Mouse (Mus musculus): Measurements from ENCODE around the gene Slc25a40.
A peak's percentile ranks its signal among the peaks of the same experiment; 100 is the strongest.

Gene Slc25a40

DNA sequence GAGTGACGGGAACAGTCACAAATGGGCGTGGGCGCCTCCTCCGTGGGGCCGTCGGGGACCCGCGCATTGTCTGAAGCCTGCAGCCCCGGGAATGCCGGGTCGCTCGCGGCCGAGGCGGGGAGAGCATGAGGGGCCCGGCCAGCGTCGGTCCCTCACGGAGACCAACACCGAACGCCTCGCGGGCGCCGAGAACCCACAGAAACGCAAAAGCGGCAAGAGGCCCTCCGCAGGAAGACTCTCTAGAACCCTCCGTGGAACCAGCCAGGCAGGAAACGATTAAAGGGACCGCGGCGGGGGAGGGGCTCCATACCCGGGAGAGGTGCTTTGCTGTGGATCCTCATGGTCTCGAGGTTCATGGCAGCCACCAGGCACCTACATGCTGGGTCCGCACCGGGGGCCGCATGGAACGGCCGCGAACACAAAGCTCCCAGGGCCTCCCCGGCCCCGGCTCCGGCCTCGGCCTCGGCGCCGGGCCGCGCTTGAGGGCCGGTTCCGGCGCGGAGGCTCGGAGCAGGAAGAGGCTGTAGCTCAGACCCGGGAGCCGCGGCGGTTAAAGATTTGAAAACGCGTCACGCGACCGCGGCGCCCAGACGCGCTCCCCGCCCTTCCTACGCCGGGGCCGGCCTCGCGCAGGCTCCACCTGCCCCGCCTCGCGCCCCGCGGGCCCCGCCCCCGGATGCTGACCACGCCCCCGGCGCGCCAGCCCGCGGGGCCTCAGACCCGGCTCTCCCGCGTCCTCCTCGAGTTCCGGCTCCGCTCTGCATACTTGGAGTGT, at the start of gene Slc25a40, which contains the start of gene Dbf4:
TSS of gene Slc25a40 (plus strand) at position 694 of the 775 bp plus-strand sequence.
TSS of gene Dbf4 (minus strand) at position 560 of the 775 bp plus-strand sequence.
- peak; percentile 85 for DNase-seq (ENCODE audit: low read depth, low spot score)

DNA sequence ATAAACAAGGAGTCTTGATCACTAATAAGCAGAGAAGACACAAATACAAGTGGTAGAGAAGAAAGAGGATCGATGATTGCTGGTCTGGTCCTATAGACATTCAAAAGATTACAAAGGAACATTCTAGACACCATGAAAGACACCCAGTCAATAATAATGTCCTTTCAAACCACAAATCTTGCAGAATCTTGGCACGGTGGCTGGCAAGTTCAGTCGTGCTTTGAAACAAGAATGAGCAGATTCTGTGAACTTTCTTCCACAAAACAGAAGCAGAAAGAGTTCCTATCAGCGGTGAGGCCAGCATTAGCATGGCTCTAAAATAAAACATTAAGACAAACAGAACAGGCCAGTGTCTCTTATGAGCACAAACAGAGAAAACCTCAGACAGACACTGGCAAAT, 49.2 kb upstream of the Slc25a40 start:
- DNase-seq (ENCODE audit: low read depth, low spot score): no peak

DNA sequence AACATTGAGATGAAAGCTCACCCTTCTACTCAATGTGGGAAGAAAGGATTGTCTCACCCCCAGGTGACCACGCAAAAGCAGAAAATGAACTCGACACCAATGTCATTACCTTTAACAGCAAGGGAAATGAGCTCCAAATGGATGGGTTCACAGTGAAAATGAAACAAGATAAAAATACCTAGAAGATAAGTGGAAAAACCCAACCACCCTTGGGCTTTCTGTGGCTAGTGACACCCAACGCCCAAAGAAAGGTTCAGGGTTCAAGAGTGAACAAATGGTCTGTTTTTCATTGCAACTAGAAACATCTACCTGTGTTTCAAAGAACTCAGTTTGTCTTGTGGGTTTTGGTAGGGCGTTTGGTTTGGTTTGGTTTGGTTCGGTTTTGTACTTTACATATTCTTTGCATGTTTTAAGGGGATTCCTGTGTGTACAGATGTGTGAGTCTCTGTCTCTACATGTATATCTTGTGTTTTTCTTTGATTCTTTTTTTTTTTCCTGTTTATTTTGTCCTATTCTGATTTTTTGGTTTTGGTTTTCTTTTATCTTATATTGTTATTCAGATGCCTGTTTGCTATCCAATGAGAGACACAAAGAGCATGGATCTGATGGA, 48.2 kb upstream of the Slc25a40 start:
- DNase-seq (ENCODE audit: low read depth, low spot score): no peak

DNA sequence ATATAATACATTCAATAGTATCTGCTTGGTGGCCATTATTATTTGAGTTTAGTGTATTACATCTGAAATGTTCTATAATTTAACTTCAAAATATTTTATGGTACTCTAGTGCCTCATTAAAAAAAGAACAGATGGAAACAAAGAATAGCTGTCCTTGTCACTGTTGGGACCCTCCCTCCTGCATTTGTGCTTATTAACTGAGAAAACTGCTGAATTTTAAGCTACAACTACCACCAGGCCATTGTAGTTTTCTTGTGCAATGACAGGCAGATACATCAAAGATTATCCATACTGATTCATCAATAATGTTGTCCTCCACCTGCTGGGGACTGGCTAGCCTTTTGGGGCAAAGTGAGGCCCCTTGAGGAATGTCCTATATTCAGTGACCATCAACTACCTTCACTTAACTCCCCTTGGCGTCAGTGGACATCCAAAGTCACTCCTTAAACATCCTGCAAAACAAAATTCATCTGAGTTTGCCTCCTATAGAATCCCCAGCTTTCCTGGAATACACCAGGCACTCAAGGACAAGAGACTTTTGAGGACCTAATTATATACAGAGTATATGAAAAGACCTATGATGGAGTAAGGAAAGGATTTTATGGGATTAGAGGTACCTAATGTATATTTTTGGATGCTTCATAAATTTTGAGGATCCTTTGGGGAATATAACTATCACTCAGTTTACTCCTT, 28.6 kb upstream of the Slc25a40 start:
- no peak for DNase-seq (ENCODE audit: low read depth, low spot score)

DNA sequence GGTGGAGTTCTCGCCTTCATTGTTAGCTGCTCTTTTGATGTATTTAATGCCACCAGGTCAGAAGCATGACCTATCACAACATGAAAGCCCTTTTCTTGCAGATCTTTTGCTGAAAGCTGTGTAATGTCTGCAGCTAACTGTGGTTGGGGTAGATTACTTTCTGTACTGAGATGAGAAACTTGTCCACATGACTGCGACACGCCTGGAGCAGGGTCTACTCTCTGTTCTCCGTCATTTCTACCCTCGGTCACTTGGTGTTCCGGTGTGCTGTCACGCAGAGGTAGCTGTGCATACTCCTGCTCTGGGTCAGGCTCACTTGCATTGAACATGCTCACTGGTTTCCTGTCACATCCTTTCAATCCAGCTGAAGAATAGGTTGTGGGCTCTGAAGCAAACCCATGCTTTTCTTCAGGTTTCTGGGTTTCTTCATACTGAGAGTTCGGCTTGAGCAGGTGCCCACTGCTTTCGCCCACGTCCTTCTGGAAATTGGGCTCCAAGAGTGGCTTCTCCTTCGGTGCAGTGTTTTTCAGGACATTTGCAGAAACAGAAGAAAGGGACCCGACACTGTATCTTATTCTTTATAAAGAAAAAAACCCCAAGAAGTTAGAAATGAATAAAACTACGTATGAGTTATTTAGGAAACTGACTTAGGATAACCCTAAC, 24.9 kb upstream of the Slc25a40 start:
- DNase-seq (ENCODE audit: low read depth, low spot score): no peak

DNA sequence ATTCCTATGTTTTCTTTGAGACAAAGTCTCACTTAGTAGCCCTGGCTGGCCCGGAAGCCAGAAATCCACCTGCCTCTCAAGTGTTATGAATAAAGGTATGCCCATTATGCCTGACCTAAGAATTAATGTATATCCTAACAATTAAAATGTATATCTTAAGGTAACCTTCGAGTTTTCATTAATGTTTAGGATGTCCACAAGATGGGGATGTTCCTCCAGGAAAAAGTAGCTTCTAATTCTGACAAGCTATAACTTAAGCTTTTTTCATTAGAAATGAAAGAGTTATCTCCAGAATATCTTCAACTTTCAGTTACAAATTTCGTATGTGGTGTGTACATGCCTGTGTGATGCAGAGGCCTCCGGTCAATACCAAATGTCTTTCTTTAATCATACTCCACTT, 13.9 kb upstream of the Slc25a40 start:
- DNase-seq (ENCODE audit: low read depth, low spot score): no peak

DNA sequence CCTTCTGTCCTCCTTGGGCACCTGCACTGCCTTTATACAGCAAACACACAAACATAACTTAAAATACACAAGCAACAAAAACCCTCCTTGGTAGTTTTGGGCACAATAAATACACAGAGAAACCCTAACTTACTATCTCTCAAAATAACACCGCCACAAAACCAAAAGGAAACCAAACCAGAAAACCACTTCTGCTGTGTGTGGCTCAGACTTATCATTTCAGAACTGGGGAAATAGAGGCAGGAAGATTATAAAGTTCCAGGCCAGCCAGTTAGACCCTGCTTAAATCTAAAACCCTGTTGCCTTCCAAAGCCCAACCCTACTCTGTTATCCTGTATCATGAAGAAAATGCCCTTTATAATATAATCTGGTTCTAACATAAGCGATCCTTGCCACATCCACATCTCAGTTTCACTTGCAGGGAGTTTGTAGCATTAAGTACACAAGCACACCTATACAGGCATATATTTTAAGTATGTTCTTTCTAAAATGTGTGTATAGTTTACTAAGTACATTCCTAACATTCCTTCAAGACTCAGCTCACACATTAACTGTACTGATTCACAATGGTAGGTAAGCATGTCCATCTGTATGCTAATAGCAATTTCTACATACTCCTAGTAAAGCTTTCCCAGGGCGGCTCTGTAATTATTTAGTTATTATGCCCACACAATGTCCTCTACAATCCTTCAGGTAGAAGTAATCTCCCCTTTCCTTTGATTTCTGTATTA, 5.8 kb upstream of the Slc25a40 start:
- no peak for DNase-seq (ENCODE audit: low read depth, low spot score)

DNA sequence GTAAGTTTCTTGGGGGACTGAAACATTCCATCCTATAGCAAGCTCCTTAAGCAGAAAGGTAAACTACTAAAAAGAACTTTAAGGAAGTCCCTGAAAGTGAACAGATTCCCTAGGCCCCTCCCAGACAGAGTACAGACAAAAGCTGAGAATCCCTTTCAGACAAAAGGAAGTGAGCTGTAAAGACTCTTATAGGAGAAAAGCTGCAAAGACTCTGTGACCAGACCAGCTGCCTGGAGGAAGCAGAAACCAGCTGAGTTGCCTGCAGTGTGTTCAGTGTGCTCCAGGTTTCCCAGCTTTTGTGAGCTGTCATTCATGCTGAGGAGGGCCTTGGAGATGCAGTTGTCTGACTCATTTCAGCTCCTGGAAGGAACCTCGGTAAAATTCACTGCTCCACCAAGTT, 5.2 kb upstream of the Slc25a40 start:
- DNase-seq (ENCODE audit: low read depth, low spot score): no peak

DNA sequence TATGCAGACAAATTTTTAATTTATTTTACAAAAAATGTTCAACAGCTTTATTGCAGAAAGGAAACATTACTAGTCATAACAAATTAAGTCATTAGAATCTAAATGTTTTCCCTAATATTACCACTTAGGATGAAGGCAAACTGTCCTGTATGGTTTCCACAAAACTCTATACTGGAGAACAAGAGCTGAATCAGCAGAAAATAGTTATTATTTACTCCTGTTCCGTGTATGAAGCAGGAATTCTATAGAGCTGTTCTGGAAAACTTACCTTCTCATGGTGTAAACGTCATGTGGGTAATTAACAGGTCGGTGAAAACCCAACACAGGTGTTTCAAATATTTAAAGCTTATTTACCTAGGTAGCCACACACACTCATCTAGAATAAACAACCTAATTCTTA, 1.2 kb upstream of the Slc25a40 start:
- DNase-seq (ENCODE audit: low read depth, low spot score): no peak

DNA sequence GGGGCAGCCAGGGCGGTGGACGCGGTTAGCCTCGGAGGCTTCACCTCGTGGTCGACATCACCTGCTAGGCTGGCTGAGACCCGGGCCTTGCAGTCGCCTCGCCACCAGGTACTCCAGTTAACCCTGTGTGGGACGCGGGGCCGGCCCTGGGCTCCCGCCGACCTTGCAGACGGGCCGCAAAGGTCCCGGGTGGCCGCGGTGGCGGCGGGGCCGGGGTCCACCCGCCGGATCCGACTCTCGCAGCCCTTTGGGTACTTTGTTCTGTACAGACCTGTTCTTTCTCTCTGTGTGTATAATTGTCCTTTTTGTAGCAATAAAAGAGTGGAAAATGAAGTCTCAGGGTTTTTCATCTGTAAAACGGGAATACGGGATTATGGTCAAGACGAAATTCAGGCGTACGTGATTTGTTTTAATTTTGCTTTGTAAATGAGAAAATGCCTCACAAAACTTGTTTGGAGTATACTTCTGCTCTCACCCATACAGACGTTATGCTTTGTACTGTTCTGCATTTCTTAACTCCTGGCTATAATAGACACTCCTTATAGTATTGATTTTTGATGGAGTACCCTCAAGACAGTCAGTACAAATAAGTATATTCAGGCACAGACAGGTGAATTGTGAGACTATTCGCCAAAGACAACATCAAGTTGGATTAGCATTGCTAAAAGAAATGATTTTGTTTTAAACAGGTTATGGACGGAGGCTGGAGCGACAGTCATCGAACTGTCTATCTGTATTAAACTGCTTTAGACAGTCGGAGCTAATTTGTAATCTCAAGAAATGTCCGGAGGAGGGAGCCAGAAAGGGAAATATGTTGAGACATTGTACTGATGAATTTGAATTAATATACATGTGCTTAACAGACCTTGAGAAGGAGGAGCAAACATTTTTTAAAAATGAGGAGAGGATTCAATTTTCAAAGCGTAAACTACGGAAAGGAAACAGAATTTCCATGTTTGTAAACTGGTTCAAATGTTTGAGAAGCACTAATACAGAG, 580 bp downstream of the Slc25a40 start:
- DNase-seq (ENCODE audit: low read depth, low spot score): no peak

DNA sequence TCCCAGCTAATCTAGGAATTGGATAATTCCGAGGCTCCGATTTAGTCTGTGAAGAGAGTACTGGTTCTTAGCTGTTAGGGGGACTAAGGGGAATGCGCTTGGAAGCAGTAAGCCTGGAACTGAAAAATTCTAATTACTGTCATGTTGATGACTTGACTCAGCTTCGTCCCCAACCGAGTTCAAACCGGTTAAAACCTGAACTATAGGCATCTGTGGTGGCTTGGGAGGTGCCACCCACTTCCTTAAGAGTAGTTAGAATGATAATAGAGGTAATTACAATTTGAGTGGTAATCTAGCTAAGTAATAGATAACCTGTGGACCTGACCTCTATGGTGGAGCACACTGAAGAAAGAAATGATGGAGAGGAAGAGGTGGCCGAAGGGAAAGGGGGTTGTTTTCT, 1.5 kb downstream of the Slc25a40 start:
- no peak for DNase-seq (ENCODE audit: low read depth, low spot score)

DNA sequence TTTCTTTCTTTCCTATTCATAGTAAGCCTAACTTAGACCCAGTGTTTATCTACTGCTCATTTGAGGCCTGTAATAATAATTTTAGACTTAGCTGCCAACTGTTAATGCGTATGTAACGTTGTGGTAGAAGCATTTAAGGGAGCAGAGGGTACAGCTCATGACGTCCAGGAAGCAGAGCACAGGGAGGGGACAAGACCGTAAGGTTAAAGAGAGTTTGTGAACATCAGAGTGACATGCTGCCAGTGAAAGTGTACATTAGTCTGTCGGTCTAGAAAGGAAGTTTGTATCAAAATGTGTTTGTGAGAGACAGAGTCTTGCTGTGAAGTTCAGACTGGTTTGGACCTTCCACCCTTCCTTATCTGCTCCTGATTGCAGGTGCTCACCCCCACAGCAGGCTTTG, 3.2 kb downstream of the Slc25a40 start:
- no peak for DNase-seq (ENCODE audit: low read depth, low spot score)

DNA sequence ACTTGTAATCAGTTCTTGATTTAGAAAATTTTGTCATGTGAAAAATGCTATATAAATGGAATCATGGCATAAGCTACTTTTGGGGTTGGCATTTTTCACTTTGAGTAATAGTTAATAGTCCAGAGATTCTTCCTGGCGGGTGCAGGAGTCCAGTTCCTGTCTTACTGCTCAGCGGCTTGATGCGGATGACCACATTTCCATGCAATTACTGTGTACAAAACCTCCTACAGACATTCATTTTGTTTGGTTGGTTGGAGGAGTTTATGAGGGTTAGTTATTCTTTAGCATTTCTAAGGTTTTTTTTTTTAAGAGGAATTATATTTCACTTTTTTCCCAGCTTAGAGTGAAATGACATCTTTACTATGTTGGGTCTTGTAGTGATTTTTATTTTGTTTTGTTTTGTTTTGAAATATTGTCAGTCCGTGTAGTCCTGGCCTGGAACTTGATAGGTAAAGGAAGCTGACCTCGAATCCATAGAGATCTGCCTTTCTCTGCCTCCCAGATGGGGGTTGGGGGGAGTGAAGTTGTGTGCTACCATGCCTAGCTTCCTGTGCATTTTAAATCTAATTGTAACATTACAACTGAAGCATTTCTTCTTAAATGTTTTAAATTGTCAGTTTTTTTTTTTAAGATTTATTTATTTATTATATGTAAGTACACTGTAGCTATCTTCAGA, 15.0 kb downstream of the Slc25a40 start:
- DNase-seq (ENCODE audit: low read depth, low spot score): no peak

DNA sequence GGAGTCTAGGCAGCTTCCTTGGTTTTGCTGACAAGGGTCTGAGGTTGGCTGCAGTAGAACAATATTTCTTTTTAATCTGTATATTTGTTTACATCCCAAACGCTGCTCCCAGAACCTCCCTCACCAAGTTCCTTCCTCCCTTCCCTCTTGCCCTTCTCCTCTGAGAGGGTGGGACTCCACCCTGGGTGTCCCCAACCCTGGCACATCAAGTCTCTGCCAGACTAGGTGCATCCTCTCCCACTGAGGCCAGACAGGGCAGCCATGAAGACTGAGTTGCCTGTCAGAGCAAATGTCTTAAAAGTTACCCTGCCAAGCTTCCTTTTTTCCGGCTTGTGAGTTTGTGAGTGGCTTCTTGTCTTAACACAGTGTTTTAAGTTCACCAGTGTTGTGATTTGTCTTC, 16.4 kb downstream of the Slc25a40 start:
- DNase-seq (ENCODE audit: low read depth, low spot score): no peak

DNA sequence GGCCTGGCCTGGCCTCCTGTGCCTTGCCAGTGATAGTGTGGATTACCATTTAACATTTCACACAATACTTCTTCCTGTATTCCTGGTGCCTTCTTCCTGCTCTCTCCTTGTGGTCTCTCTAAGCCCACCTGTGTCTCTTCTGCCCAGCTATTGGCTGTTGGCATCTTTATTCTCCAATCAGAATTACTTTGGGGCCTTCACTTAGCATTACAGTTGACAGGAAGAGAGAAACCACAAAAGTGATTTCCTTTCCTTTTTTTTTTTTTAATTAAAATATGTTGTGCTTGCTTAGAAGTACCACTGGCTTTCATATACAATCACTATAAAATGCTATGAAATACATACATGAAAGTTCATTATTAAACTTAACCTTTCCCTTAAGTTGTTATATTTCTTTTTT, 32.9 kb downstream of the Slc25a40 start:
- no peak for DNase-seq (ENCODE audit: low read depth, low spot score)

DNA sequence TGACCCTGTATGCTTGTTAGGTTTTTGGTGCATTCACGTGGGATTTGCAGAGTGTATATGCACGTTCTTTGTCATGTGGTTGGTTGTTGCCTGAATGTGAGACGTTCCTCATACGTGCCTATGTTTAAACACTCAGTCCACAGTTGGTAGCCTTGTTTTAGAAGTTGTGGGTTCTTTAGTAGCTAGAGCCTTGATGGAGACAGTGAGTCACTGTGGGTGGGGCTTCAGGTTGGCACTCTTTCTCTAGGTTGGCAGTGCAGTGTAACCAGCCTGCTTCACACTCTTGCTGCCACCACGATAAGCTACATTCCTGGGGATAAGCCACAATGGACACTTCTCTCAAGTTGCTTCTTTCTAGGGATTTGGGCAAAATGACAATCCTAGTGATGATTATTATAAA, 33.9 kb downstream of the Slc25a40 start:
- no peak for DNase-seq (ENCODE audit: low read depth, low spot score)

DNA sequence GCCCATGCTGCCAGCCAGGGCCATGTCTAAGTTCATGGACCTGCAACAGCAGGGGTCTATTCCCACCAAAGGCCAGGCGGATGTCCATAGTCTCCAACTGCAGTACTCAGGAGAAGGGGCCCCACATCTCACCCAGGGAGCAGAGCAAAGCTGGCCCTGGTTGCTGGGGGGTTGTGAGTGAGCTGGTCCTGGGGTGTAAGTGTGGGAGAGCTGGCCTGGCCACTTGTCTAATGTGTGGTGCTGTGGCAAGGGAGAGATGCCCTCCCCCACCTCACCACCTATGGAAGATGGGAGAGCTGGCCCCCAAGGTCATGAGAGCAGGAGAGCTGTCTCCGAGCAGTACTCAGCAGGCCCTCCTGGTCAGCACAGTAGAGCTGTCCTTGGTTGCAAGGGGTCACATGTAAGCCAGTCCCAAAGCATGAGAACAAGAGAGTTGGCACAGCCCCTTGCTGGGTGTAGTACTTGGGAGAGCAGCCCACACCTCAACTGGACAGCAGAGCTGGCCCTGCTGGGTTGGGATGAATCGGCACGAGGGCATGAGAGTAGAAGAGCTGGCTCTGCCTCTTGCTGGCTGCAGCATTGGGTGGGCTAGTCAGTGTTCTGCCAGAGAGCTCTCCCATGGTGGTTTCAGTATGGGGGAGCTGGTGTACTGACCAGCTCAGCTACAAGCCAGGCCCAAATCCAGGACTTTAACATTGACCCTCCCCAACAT, 65.5 kb downstream of the Slc25a40 start:
- DNase-seq (ENCODE audit: low read depth, low spot score): no peak

DNA sequence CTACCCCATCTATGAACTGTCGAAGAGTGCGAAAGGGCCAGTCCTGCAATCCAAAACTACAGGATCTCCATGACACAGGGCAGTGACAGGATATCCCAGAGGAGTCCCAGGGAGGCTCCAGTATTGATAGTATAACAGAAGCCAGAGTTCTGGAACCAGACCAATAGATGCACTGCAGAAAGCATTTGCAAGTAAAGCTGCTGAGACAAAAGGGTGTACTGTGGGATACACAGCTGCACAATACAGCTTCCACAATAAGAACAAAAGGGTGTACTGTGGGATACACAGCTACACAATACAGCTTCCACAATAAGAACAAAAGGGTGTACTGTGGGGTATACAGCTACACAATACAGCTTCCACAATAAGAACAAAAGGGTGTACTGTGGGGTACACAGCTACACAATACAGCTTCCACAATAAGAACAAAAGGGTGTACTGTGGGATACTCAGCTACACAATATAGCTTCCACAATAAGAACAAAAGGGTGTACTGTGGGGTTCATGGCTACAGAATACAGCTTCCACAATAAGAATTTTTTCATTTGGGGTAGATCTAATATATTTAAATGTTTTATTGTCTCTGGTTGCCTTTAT, 66.1 kb downstream of the Slc25a40 start:
- DNase-seq (ENCODE audit: low read depth, low spot score): no peak
